Mouse (Mus musculus) small intestine, adult 2 months (tissue): ENCODE measurements around the gene Adamts12.

Source experiments
- CTCF ChIP-seq: fragments of 200-500 bp; IDR thresholded peaks from 2 replicates; pipeline ENCODE4 v1.5.1; 2012; ENCODE audit warnings: low read depth, mild to moderate bottlenecking, control low read depth, inconsistent platforms, low read length, moderate library complexity, mixed read lengths; ENCODE audit not compliant: insufficient replicate concordance, insufficient read length; ENCODE audit errors: extremely low read depth
- POLR2A ChIP-seq: fragments of 200-500 bp; IDR thresholded peaks from 2 replicates; pipeline ENCODE4 v1.6.1; 2012; ENCODE audit warnings: low read depth, mild to moderate bottlenecking, control low read depth, inconsistent platforms, low read length, moderate library complexity

DNA sequence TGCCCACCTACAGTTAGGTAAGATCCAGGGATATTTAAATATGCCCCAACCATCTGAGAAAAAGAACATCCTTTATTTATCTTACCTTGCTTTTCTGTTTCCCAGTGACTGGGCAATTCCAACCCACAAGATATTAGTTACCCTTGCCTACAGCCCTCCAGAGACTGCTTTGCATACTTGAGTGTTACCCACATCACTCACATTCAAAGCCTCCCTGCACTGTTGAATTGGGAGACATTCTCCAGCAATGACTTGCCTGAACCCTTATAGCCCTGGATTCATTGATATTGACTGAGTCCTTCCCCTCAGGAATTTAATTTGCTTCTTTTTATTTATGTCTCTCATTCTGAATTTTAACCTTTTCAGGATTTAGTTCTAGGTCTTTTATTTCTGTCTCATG is 53.8 kb downstream of the Adamts12 start:
- no peak for TF ChIP-seq CTCF
- TF ChIP-seq POLR2A, result no peak
